Mouse (Mus musculus) hindbrain, embryonic 14.5 days (tissue): ENCODE measurements at regions not wholly inside any gene's neighbourhood (a gene's known extent, or its start where the extent isn't known, plus 50 kb on each side); places are given as distances from the start of the nearest gene placed in this dataset.

ENCODE experiments used
- ATAC-seq: fragments of 200-750 bp; cut with Nextera tagmentation; 2 replicates; pipeline ENCODE4 v1.8.0; 2017; ENCODE audit warnings: moderate number of reproducible peaks, mild to moderate bottlenecking, moderate TSS enrichment, moderate library complexity; ENCODE audit not compliant: low FRiP score
- DNase-seq: peaks from one replicate; pipeline ENCODE4 v3.0.0-alpha.2; 2015; ENCODE audit warnings: low spot score
- H3K27ac ChIP-seq: fragments of 300-500 bp; sonication (generic); 2 replicates; pipeline ENCODE4 v1.5.1; 2014; ENCODE audit warnings: mild to moderate bottlenecking, moderate library complexity
- H3K27me3 ChIP-seq: fragments of 300-500 bp; sonication (generic); 2 replicates; pipeline ENCODE4 v1.6.1; 2014; ENCODE audit warnings: mild to moderate bottlenecking, low read length, mixed read lengths; ENCODE audit not compliant: control insufficient read depth, insufficient read depth
- H3K36me3 ChIP-seq: fragments of 300-500 bp; sonication (generic); replicated peaks from 2 replicates; pipeline ENCODE4 v1.6.1; 2014; ENCODE audit not compliant: control insufficient read depth, insufficient read depth
- H3K4me1 ChIP-seq: fragments of 300-500 bp; sonication (generic); replicated peaks from 2 replicates; pipeline ENCODE4 v1.6.1; 2014; ENCODE audit warnings: antibody characterized with exemption, low read length, mixed read lengths; ENCODE audit not compliant: control insufficient read depth, insufficient read depth
- H3K4me2 ChIP-seq: fragments of 300-500 bp; sonication (generic); replicated peaks from 2 replicates; pipeline ENCODE4 v1.6.1; 2014; ENCODE audit warnings: mild to moderate bottlenecking, moderate library complexity
- H3K4me3 ChIP-seq: fragments of 300-500 bp; sonication (generic); replicated peaks from 2 replicates; pipeline ENCODE4 v1.5.1; 2014; ENCODE audit warnings: mild to moderate bottlenecking, low read length
- H3K9ac ChIP-seq: fragments of 300-500 bp; sonication (generic); 2 replicates; pipeline ENCODE4 v1.6.1; 2014
- H3K9me3 ChIP-seq: fragments of 300-500 bp; sonication (generic); 2 replicates; pipeline ENCODE4 v1.6.1; 2016; ENCODE audit warnings: low read length; ENCODE audit not compliant: control insufficient read depth
- WGBS: fragments of 180-500 bp; shearing (Covaris S2); extraction: QIAGEN DNeasy Blood & Tissue Kit; methylation state at CpG from one replicate; pipeline ENCODE4 v1.1.7; 2014; 5-methylcytosine and 5-hydroxymethylcytosine counted together

DNA sequence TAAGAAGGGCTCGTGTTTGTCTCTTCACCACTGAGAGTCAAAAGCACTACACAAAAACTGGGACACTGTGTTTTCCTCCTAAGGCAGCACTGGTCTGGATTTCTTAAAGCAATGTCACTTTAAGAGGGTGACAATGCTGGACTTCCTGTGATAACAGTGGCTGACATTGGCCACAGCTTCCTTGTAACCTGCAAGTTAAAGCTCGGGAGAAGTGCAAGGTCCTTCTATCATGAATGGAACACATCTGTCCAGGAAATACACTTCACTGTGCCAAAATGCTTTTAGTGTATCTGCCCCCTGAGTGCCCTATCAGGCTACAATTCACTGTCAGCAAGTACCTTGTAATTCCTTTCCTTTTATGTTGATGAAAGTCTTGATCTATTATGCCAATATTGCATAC is 448.0 kb upstream of the Mef2c start:
- DNase-seq: no peak
- H3K27me3 ChIP-seq: no peaks in the 10 kb centered on the region
- no peak overlapping the region for H3K4me2 ChIP-seq
- H3K9me3 ChIP-seq: no peaks in the 10 kb centered on the region
- no peak overlapping the region for H3K27ac ChIP-seq
- no peak overlapping the region for H3K9ac ChIP-seq
- H3K4me3 ChIP-seq: no peak overlapping the region
- no peak for ATAC-seq
- WGBS: 67% methylated on average over 2 of the region's 2 CpGs
- no peaks in the 10 kb centered on the region for H3K4me1 ChIP-seq
- no peaks in the 10 kb centered on the region for H3K36me3 ChIP-seq

DNA sequence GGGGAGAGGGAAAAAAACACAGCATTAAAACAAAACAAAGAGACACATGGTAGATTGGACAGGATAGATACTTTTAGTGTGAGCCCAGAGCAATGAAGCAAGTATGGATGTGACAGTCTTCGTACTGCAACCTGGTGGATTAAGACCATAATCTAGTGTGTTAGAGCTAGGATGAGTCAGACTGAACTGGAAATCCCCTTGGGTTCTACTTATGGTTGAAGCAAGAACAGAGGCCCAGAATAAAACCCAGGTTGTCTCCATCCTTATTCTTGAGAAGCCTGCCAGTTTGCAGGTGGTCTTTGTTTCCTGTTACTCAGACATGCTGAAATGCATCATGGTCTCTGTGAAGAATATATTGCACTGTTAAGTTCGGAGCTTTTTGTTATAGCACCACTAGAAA is 447.4 kb upstream of the Mef2c start:
- no peak for ATAC-seq
- no peaks in the 10 kb centered on the region for H3K27me3 ChIP-seq
- 91% methylated on average over 2 of the region's 2 CpGs for WGBS

DNA sequence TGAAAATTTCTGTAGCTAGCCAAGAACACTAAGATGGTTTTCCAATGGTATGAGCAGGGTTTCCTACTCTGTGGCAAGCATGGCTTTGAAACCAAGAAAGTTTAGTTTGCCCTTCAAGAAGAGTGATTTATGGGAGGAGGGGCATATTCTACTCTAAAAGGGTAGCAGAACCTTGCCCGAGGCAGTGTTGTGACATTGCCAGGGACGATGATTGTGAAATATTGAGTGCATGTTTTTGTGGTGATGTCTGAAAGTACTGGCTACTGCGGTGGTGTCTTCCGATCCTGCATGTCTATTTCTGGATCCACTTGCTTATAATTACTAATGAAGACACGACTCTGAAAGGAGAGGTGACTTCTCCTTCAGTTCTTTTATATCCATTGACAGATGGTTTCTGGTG is 439.1 kb upstream of the Mef2c start:
- Histone ChIP-seq H3K4me3 (no peak overlapping the region), H3K27me3 (no peaks in the 10 kb centered on the region), H3K9me3 (no peaks in the 10 kb centered on the region), H3K27ac (no peak overlapping the region), H3K36me3 (no peaks in the 10 kb centered on the region), H3K4me2 (no peak overlapping the region), H3K4me1 (no peaks in the 10 kb centered on the region), H3K9ac (no peak overlapping the region)
- WGBS: 85% methylated on average over 5 of the region's 5 CpGs
- ATAC-seq (no peak), DNase-seq (no peak)

More for the DNA sequence above, 447.4 kb upstream of the Mef2c start:
- no peak overlapping the region for H3K4me2 ChIP-seq
- no peaks in the 10 kb centered on the region for H3K9me3 ChIP-seq
- no peaks in the 10 kb centered on the region for H3K36me3 ChIP-seq
- no peaks in the 10 kb centered on the region for H3K4me1 ChIP-seq
- DNase-seq: no peak
- no peak overlapping the region for H3K9ac ChIP-seq
- no peak overlapping the region for H3K4me3 ChIP-seq
- no peak overlapping the region for H3K27ac ChIP-seq

DNA sequence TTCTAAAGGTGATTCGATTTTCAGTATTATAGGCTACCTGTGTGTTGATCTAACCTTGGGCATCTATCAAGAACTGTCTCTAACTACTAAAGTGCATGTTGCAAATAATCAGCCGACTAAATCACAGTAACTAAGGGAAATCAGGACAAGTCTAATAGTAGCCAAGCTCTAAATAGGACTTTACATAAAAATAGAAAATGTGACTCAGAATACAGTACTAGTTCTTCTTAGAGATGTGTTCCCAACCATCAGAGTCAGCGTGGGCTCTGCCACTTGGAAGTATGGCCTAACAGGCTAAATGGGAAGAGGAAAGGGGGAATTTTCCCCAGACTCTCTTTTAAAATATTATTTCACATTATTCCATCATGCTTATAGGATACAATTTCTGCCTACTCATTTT is 438.6 kb upstream of the Mef2c start:
- DNase-seq (no peak), ATAC-seq (no peak)
- H3K9me3 ChIP-seq: no peaks in the 10 kb centered on the region
- H3K27ac ChIP-seq: no peak overlapping the region
- H3K4me2 ChIP-seq: no peak overlapping the region
- no peaks in the 10 kb centered on the region for H3K27me3 ChIP-seq
- WGBS: 86% methylated on average over 3 of the region's 3 CpGs
- H3K4me1 ChIP-seq: no peaks in the 10 kb centered on the region
- no peaks in the 10 kb centered on the region for H3K36me3 ChIP-seq
- no peak overlapping the region for H3K9ac ChIP-seq
- no peak overlapping the region for H3K4me3 ChIP-seq

DNA sequence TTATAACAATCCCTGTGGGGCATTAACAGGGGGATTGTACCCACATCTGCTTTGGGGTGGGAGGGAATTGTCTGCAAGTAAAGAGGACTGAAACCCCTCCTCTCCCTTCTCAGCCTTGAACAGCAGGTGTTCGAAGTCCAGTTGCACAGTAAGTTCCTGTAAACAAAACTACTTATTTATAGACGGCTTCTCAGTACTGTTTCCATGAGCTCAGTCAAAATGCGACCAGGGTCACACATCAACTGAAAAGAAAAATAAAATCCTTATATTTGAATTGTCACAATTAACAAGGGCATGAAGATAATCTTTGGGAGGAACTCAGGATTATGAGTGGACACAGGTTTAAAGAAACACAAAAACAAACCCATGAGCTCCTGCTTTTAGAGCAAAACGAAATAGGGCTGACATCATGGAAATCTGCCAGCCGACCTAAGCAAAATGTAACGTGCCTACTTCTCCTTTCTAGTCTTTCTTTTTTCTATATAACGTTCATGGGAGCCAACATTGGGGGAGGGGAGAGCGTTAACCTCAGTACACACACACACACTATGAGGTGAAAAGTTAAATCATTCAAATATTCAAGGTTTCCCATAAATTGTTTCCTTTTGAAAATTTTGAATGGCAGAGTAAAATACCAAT is 437.6 kb upstream of the Mef2c start:
- no peak overlapping the region for H3K4me2 ChIP-seq
- no peaks in the 10 kb centered on the region for H3K4me1 ChIP-seq
- WGBS: 75% methylated on average over 8 of the region's 8 CpGs
- H3K9me3 ChIP-seq: no peaks in the 10 kb centered on the region
- ATAC-seq: no peak
- no peak for DNase-seq
- H3K27me3 ChIP-seq: no peaks in the 10 kb centered on the region
- H3K36me3 ChIP-seq: no peaks in the 10 kb centered on the region
- H3K27ac ChIP-seq: no peak overlapping the region
- no peak overlapping the region for H3K4me3 ChIP-seq
- H3K9ac ChIP-seq: no peak overlapping the region

DNA sequence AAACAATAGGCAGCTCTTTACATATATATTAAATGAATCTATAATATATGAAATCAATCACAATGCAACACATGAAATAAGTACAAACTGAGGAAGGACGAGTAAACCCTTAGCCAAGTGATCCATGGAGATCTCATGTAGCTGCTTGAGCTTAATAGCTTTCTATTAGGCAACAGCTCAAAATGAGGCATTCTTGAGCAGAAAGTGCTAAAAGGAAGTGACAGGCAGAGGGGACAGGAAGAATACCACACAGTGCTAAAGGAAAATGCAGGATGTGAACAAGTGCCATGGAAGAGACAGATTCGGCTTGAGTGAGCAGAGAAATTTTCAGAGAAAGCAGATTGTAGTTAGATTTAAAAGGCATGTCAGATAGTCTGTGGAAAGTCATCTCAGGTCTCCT is 436.3 kb upstream of the Mef2c start:
- ATAC-seq: no peak
- Histone ChIP-seq H3K4me3 (no peak overlapping the region), H3K9ac (no peak overlapping the region), H3K27me3 (no peaks in the 10 kb centered on the region), H3K27ac (no peak overlapping the region), H3K4me2 (no peak overlapping the region), H3K4me1 (no peaks in the 10 kb centered on the region), H3K36me3 (no peaks in the 10 kb centered on the region), H3K9me3 (no peaks in the 10 kb centered on the region)
- DNase-seq: no peak
- 77% methylated on average over 2 of the region's 2 CpGs for WGBS

DNA sequence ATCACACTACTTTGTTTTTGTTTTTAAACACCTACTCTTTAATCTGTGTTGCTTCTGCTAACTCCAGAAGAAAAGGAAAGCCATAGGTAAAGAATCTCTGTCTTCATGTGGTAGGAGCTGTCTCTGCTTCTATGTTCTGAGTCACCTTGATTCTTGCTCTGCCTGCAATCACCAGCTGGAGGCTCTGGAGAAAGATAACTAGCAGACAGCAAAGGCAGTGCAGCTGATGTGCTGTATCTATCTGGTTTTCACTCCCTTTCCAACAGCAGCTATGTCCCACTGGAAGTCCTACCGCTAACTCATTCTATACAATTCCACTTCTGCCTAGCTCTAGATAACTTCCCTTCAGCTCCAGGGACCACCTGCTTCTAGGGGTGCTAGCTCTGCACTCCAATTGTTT is 435.2 kb upstream of the Mef2c start:
- Histone ChIP-seq H3K9me3 (no peaks in the 10 kb centered on the region), H3K9ac (no peak overlapping the region), H3K4me1 (no peaks in the 10 kb centered on the region), H3K27me3 (no peaks in the 10 kb centered on the region), H3K4me2 (no peak overlapping the region), H3K4me3 (no peak overlapping the region), H3K27ac (no peak overlapping the region), H3K36me3 (no peaks in the 10 kb centered on the region)
- 81% methylated on average over 1 of the region's 1 CpGs for WGBS
- ATAC-seq: no peak
- DNase-seq: no peak

DNA sequence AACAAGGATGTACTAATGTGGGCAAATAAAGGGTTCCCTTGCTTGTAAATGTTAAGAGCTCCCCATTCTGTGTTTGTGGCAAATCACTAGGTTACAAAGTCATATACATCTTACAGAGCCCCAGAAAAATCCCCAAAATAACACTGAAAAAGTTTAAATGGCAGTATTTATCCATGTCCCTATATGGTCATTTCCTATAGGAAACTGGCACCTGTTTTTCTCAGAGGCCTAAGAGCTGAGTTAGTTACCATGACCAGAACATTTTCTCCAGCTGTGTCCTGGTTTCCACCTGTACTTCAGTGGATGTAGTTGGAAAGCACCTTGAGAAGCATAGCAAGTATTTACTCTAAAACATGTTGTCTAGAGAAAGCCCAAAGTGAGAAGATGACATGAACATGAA is 434.5 kb upstream of the Mef2c start:
- H3K9me3 ChIP-seq: no peaks in the 10 kb centered on the region
- no peak overlapping the region for H3K4me3 ChIP-seq
- no peak for DNase-seq
- no peaks in the 10 kb centered on the region for H3K4me1 ChIP-seq
- no peak for ATAC-seq
- H3K27me3 ChIP-seq: no peaks in the 10 kb centered on the region
- H3K9ac ChIP-seq: no peak overlapping the region
- H3K36me3 ChIP-seq: no peaks in the 10 kb centered on the region
- H3K27ac ChIP-seq: no peak overlapping the region
- H3K4me2 ChIP-seq: no peak overlapping the region

DNA sequence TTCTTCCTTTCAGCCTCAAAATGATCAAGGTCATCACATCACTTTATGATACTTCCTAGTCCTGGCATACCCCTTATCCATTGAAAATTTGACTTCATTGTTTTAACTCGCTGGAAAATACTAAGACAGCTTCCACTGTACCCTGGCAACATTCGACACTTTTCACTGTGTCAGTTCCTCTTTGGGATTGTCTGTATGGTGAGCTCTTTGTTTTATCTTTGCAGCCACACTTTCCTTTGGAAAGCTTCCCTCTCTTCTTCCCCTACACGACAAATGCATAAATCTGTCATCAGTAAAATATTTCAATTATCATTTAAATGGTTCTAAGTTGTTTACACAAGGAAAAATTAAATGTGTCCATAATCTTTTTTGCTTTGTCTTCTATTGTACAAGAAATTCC is 431.8 kb upstream of the Mef2c start:
- Histone ChIP-seq H3K4me2 (no peak overlapping the region), H3K27ac (no peak overlapping the region), H3K27me3 (no peaks in the 10 kb centered on the region), H3K9ac (no peak overlapping the region), H3K36me3 (no peaks in the 10 kb centered on the region), H3K4me1 (no peaks in the 10 kb centered on the region), H3K4me3 (no peak overlapping the region), H3K9me3 (no peaks in the 10 kb centered on the region)
- 74% methylated on average over 3 of the region's 3 CpGs for WGBS
- ATAC-seq (no peak), DNase-seq (no peak)

DNA sequence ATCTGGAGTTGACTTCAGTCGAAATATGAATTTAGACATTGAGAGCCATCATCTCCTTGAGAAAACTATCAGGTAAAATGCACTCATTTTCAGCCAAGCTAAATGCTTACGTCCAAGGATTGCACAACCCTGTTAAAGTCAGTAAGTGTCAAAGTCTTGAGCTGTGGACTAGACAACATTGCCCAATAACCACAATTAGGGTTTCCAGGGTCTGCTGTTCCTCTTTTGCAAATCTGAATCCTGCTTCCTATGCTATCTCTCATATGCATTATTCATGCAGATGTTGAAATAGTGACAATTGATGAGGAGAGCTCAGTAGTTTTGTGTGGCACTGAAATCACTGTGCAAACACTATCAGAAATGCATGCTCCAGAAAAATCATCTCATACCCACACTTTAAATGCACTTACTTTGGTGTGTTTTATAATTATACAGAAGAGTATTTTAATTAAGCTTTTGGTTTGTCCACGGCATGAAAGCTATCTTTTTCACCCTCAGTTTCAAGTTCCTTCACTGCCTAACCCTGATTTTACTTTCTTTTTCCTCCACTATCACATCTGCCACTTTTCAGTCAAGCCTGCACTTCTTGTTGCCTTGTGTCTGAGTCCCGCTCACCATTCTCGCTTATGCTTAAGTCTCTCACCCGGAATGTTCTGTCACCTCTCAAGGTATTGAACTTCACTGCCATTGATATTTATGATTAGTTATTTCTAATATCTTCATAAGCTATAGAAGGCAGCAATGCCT is 429.4 kb upstream of the Mef2c start:
- whole genome bisulfite sequencing: 92% methylated on average over 6 of the region's 6 CpGs
- no peaks in the 10 kb centered on the region for H3K9me3 ChIP-seq
- no peaks in the 10 kb centered on the region for H3K36me3 ChIP-seq
- no peak overlapping the region for H3K4me3 ChIP-seq
- no peaks in the 10 kb centered on the region for H3K4me1 ChIP-seq
- no peak overlapping the region for H3K4me2 ChIP-seq
- no peak overlapping the region for H3K9ac ChIP-seq
- H3K27ac ChIP-seq: no peak overlapping the region
- no peaks in the 10 kb centered on the region for H3K27me3 ChIP-seq
- no peak for DNase-seq
- ATAC-seq: no peak
